Mouse (Mus musculus) bone marrow, adult 2 months (tissue): ENCODE results near the gene Cacna2d3. TPM values are rescaled to one million over a fixed set of nuclear protein-coding genes. Genes with fewer than 3 reads are reported as not detected.

Source experiments
- H3K27ac ChIP-seq: fragments of 200-500 bp; 2 replicates; pipeline ENCODE4 v1.5.1; 2012; ENCODE audit warnings: low read depth, mild to moderate bottlenecking, control low read depth, inconsistent platforms, low read length; ENCODE audit not compliant: control insufficient read depth, poor library complexity, insufficient read depth
- H3K4me1 ChIP-seq: fragments of 200-500 bp; 2 replicates; pipeline ENCODE4 v1.6.1; 2011; ENCODE audit warnings: low read length; ENCODE audit not compliant: control insufficient read depth, insufficient read depth
- H3K4me3 ChIP-seq: fragments of 200-500 bp; replicated peaks from 2 replicates; pipeline ENCODE3; 2011; ENCODE audit warnings: mild to moderate bottlenecking, low read depth, low read length, control low read depth; ENCODE audit not compliant: control insufficient read depth
- CTCF ChIP-seq: fragments of 200-500 bp; IDR thresholded peaks from 2 replicates; pipeline ENCODE4 v1.5.1; 2011; ENCODE audit warnings: low read length, control low read depth; ENCODE audit not compliant: control insufficient read depth, insufficient read depth
- POLR2A ChIP-seq: fragments of 200-500 bp; IDR thresholded peaks from 2 replicates; pipeline ENCODE4 v1.6.1; 2011; ENCODE audit warnings: low read depth, mild to moderate bottlenecking, control low read depth, low read length, borderline replicate concordance; ENCODE audit not compliant: control insufficient read depth
- WGBS: fragments of 180-500 bp; shearing (Covaris S2); methylation state at CpG from one replicate; pipeline ENCODE4 v1.1.7; 2018; 5-methylcytosine and 5-hydroxymethylcytosine counted together
- polyA plus RNA-seq: library from polyadenylated mRNA; stranded (reverse); fragments of >200 nt; gene quantifications from 2 replicates; pipeline ENCODE4 v1.2.4, GENCODE M21; 2011; ENCODE audit warnings: low replicate concordance; ENCODE audit not compliant: missing spikeins, insufficient read depth, insufficient read length

The Cacna2d3 gene
- polyA plus RNA-seq, 1 experiment = 1.00 TPM

DNA sequence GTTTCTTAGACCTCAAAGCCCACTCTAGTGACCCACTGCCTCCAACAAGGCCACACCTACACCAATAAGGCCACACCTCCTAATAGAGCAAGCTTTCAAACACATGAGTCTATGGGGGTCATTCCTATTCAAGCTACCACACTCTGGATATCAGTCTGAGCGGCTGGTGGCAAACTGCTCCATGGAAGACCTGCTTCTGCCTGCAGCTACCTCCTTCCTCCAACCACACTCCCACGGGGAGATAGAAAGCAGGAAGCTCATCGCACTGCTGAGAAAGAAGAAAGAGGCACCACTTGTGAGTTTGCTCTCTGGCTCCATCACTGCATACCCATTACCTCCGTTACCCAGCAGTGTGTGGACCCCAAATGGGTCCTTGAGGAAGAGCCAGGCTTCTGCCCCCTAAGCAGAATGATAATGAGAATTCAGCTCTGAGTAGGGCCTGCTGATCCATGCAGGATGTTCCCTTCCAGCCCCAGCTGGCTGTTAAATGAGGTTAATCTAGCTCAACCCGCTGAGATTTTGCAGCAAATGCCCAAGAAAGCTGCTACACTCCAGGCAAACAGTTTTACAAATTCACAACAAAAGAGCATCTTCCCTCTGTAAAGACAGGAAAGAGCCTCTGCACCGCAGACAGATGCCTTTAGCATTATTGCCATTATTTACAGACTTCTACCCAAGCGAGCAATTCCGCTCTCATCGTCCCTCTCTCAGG lies 397.8 kb downstream of the Cacna2d3 start:
- WGBS = 78% methylated on average over 9 of the region's 9 CpGs
- no peaks in the 10 kb centered on the region for H3K4me1 ChIP-seq
- no peak overlapping the region for H3K27ac ChIP-seq
- TF ChIP-seq CTCF (no peak), POLR2A (no peak)
- no peak overlapping the region for H3K4me3 ChIP-seq

DNA sequence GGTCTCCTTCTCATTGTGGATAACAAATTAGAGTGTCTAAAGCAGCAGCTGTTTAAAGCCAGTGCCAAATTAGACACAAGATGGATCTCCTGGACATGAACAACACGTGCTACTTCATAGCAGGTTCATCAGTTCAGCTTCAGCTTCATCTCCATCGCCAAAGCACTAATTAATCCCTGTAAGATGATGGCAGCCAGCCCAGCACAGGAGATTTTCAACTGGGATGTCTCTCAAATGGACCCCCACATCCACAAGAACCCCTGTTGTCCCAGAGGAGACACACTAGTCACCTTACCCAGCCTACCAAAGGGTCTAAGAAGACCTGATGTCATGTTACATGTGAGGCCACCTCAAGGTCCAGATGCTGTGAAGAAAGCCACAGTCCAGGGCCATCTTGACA lies 408.2 kb downstream of the Cacna2d3 start:
- WGBS = 62% methylated on average over 2 of the region's 2 CpGs
- no peak for TF ChIP-seq CTCF
- no peak for TF ChIP-seq POLR2A
- H3K27ac ChIP-seq = no peak overlapping the region

GRCm38 (mm10) chr14:29305623-29306022 lies 416.0 kb downstream of the Cacna2d3 start:
- no peaks in the 10 kb centered on the region for H3K4me1 ChIP-seq
- no peak overlapping the region for H3K27ac ChIP-seq
- H3K4me3 ChIP-seq = no peak overlapping the region
- TF ChIP-seq POLR2A = no peak
- no peak for TF ChIP-seq CTCF
- WGBS = 81% methylated on average over 9 of the region's 9 CpGs

More for the DNA sequence above, 408.2 kb downstream of the Cacna2d3 start:
- H3K4me1 ChIP-seq = no peaks in the 10 kb centered on the region
- H3K4me3 ChIP-seq = no peak overlapping the region

DNA sequence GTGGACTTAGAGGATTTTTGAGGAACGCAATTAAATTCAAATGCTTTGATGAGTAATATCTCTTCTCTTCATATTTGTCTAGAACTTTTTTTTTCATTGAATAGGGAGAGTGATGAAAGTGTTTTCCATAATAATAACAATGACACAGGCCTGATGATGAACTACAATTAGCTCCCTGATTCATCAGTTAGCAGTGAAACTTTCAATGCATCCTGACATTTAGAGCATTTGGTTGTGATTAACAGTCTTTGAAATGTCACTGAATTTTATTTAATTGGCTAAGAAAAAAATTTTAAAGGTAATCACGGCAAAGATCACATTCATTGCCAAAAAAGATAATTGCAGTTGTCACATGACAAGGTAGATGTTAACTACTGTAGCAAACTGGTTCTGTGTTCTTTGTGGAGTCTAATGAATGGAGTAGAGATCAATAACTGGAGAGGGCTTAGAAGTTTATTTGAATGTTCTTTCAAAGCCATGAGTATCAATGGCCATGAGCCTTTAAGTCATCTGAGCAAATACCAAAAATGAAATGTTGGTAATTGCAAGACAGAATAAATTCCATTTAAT lies 425.4 kb downstream of the Cacna2d3 start:
- WGBS = 75% methylated on average over 2 of the region's 2 CpGs
- Histone ChIP-seq H3K27ac (no peak overlapping the region), H3K4me3 (no peak overlapping the region), H3K4me1 (no peaks in the 10 kb centered on the region)
- TF ChIP-seq POLR2A (no peak), CTCF (no peak)

DNA sequence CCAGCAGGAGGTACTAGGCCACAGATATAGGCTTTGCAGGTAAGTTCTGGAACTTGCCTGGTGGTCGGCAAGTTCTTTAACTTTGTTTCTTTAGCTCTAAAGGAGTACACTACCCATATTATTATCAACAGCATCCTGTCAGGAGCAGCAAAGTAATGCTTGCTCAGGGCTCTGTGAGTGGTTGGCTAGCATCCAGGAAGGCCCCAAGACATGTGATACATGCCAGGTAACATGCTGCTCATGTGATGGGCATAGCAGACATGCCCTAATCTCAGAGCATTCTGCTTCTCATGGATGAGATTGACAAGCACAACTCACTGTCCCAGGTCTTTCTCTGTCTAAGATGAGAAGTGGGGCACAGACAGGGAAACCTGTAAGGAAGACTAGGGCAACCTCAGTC lies 442.8 kb downstream of the Cacna2d3 start:
- no peaks in the 10 kb centered on the region for H3K4me1 ChIP-seq
- H3K27ac ChIP-seq = no peak overlapping the region
- WGBS = 66% methylated on average over 1 of the region's 1 CpGs
- no peak overlapping the region for H3K4me3 ChIP-seq
- TF ChIP-seq POLR2A = no peak
- no peak for TF ChIP-seq CTCF

- 66% methylated on average over 2 of the region's 2 CpGs for WGBS
- no peaks in the 10 kb centered on the region for H3K4me1 ChIP-seq
- no peak for TF ChIP-seq CTCF
- TF ChIP-seq POLR2A = no peak
- H3K27ac ChIP-seq = no peak overlapping the region
- H3K4me3 ChIP-seq = no peak overlapping the region
Measured at GRCm38 (mm10) chr14:29278401-29278800, 443.3 kb downstream of the Cacna2d3 start.

DNA sequence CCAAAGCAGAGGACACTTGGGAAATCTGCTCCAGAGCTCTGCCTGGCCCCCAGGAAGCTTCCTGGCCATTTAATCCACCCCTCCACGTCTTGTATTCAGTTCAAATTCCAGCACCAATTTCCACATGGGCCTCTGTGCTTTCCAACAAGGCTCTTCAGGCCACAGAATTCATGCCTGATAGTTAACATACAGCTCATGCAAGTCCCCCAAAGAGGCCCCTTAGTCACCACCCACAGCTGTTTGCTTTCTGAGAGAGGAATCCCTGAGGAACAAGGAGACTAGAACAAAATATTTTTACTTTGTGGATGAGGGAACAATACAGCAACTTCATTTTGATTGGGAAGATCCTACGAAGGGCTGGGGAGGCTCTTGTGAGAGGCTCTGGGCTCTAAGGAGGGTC lies 444.0 kb downstream of the Cacna2d3 start:
- TF ChIP-seq CTCF = no peak
- no peak for TF ChIP-seq POLR2A
- H3K4me3 ChIP-seq = no peak overlapping the region
- H3K27ac ChIP-seq = no peak overlapping the region
- 54% methylated on average over 2 of the region's 2 CpGs for WGBS
- H3K4me1 ChIP-seq = no peaks in the 10 kb centered on the region

GRCm38 (mm10) chr14:29273890-29274289 lies 447.8 kb downstream of the Cacna2d3 start:
- no peak overlapping the region for H3K4me3 ChIP-seq

More at GRCm38 (mm10) chr14:29273890-29274289, 447.8 kb downstream of the Cacna2d3 start:
- H3K4me1 ChIP-seq = no peaks in the 10 kb centered on the region
- no peak for TF ChIP-seq POLR2A
- no peak overlapping the region for H3K27ac ChIP-seq
